Mouse (Mus musculus) testis, adult 2 months (tissue): ENCODE measurements around the gene Samd4b. TPM values are rescaled to one million over a fixed set of nuclear protein-coding genes. Genes with fewer than 3 reads are reported as not detected.

ENCODE experiments used
- H3K27ac ChIP-seq: fragments of 200-500 bp; 2 replicates; pipeline ENCODE4 v1.5.1; 2012; ENCODE audit warnings: low read depth, low read length; ENCODE audit not compliant: control insufficient read depth, insufficient read depth
- H3K27me3 ChIP-seq: fragments of 200-500 bp; 2 replicates; pipeline ENCODE4 v1.6.1; 2012; ENCODE audit warnings: mild to moderate bottlenecking, low read length, moderate library complexity; ENCODE audit not compliant: control insufficient read depth, insufficient read depth
- H3K36me3 ChIP-seq: fragments of 200-500 bp; 2 replicates; pipeline ENCODE4 v1.6.1; 2012; ENCODE audit warnings: mild to moderate bottlenecking, low read length; ENCODE audit not compliant: control insufficient read depth, insufficient read depth
- H3K4me1 ChIP-seq: fragments of 200-500 bp; 2 replicates; pipeline ENCODE4 v1.6.1; 2012; ENCODE audit warnings: low read length; ENCODE audit not compliant: control insufficient read depth, insufficient read depth
- H3K4me3 ChIP-seq: fragments of 200-500 bp; 2 replicates; pipeline ENCODE4 v1.5.1; 2012; ENCODE audit warnings: low read depth, mild to moderate bottlenecking, low read length, moderate library complexity, mixed read lengths; ENCODE audit not compliant: control insufficient read depth
- CTCF ChIP-seq: fragments of 200-500 bp; IDR thresholded peaks from 2 replicates; pipeline ENCODE4 v1.5.1; 2012; ENCODE audit warnings: low read depth, mild to moderate bottlenecking, inconsistent platforms, low read length, moderate library complexity; ENCODE audit not compliant: control insufficient read depth, insufficient read depth, insufficient replicate concordance
- POLR2A ChIP-seq: fragments of 200-500 bp; IDR thresholded peaks from 2 replicates; pipeline ENCODE4 v1.6.1; 2012; ENCODE audit warnings: low read depth, mild to moderate bottlenecking, inconsistent platforms, low read length, moderate library complexity; ENCODE audit not compliant: control insufficient read depth
- polyA plus RNA-seq: library from polyadenylated mRNA; depleted of rRNA; stranded (reverse); fragments of >200 nt; gene quantifications from 2 replicates; pipeline ENCODE4 v1.2.3, GENCODE M21; 2012

Samd4b gene
- polyA plus RNA-seq, 1 experiment: 234 TPM

- peaks cover 5% of the 10 kb centered on the region for H3K4me1 ChIP-seq
- no peaks in the 10 kb centered on the region for H3K36me3 ChIP-seq
- TF ChIP-seq CTCF: no peak
- TF ChIP-seq POLR2A: no peak
- H3K27me3 ChIP-seq: no peaks in the 10 kb centered on the region
- no peak overlapping the region for H3K27ac ChIP-seq
- H3K4me3 ChIP-seq: peak overlapping the region; percentile 30; the same call in 1 of the 2 replicates
Measured at GRCm38 (mm10) chr7:28466721-28467212, 131.2 kb downstream of the Samd4b start.

- Histone ChIP-seq H3K4me3 (no peak overlapping the region), H3K36me3 (no peaks in the 10 kb centered on the region), H3K4me1 (peaks cover 5% of the 10 kb centered on the region), H3K27ac (no peak overlapping the region), H3K27me3 (no peaks in the 10 kb centered on the region)
- no peak for TF ChIP-seq CTCF
- TF ChIP-seq POLR2A: no peak
Measured at GRCm38 (mm10) chr7:28464416-28465212, 133.3 kb downstream of the Samd4b start.

DNA sequence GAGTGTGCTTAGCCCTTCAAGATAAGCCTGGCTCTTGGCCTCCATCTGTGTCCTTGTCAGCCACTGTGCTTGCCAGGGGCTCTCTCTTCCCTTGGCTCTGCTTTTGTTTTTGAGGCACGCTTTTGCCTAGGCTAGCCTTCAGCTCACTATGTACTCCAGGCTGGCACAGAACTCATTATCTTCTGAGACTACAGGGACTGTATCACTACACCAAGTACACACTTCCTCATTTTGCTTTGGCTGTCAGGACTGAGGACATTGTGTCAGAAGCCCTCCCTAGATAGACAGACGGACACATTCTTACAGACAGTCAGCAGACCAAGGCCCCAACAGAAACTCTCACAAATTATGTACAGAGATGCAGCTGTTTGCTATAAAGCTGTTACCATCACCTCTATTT lies 135.2 kb downstream of the Samd4b start:
- Histone ChIP-seq H3K27ac (no peak overlapping the region), H3K4me1 (peaks cover 10% of the 10 kb centered on the region), H3K27me3 (no peaks in the 10 kb centered on the region; the same call in 1 of the 2 replicates), H3K4me3 (no peak overlapping the region), H3K36me3 (no peaks in the 10 kb centered on the region)
- TF ChIP-seq CTCF (no peak), POLR2A (no peak)

- peaks cover 4% of the 10 kb centered on the region for H3K4me1 ChIP-seq
- no peak overlapping the region for H3K27ac ChIP-seq
- TF ChIP-seq CTCF: no peak
- TF ChIP-seq POLR2A: no peak
- H3K36me3 ChIP-seq: no peaks in the 10 kb centered on the region
- H3K27me3 ChIP-seq: no peaks in the 10 kb centered on the region; the same call in 1 of the 2 replicates
- H3K4me3 ChIP-seq: no peak overlapping the region
Measured at GRCm38 (mm10) chr7:28460361-28460760, 137.6 kb downstream of the Samd4b start.

- Histone ChIP-seq H3K36me3 (no peaks in the 10 kb centered on the region), H3K4me3 (peak overlapping the region; percentile 70), H3K27me3 (no peaks in the 10 kb centered on the region), H3K4me1 (peaks cover 5% of the 10 kb centered on the region), H3K27ac (no peak overlapping the region)
- no peak for TF ChIP-seq POLR2A
- no peak for TF ChIP-seq CTCF
Measured at GRCm38 (mm10) chr7:28452361-28453005, 145.5 kb downstream of the Samd4b start.

DNA sequence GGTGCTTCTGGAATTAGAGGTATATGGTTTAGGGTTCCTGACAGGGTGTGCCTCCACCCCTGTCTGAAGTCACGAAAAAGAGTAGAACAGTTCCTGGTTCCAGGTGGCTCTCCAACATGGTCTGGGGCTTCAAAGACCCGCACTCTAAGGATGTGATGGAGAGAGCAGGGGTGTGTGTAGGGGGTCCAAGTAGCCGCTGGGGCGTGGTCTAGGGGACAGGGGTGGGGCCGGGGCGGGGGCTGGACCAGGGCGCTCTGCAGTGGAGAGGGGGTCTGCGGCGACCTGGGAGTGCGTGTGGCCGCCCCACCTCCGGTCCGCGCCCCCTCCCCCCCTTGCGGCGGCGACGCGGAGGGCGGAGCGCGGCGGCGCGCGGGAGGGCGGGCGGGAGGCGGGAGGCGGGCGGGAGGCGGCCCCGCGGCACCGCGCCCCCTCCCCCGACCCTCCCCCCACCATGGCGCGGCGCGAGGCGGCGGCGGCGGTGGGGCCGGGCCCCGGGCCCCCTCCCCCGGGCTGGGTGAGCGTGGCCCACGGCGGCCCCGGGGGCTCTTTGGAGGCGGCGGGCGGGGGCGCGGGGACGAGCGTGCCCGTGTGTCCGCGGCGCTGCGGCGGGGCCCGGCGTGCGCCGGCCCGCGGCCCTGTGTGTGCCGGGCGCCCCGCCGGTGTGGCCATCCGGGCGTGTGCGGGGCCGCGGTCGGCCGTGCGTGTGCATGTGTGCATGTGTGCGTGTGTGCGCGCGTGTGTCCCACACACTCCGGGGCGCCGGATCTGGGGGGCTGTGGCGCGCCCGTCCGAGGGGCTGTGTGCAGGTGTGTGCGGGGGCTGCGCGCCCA lies 146.2 kb downstream of the Samd4b start, which contains the start of gene Lrfn1:
Lrfn1 (plus strand) TSS at position 450 of the 830 bp plus-strand sequence.
- peaks cover 10% of the 10 kb centered on the region for H3K4me1 ChIP-seq
- no peaks in the 10 kb centered on the region for H3K36me3 ChIP-seq
- TF ChIP-seq POLR2A: no peak
- no peak for TF ChIP-seq CTCF
- no peak within 1 kb of the TSS for H3K27ac ChIP-seq
- no peaks in the 10 kb centered on the region for H3K27me3 ChIP-seq
- H3K4me3 ChIP-seq: peak within 1 kb of the TSS; percentile 70
